Mouse (Mus musculus) C2C12 (cell line): ENCODE data around the gene Hdac7.

Experiments used
- CEBPB ChIP-seq: IDR thresholded peaks from one replicate; pipeline ENCODE4 v1.6.1; 2011; ENCODE audit warnings: low read depth, mild to moderate bottlenecking, control low read depth, moderate library complexity
- CTCF ChIP-seq: IDR thresholded peaks from one replicate; pipeline ENCODE4 v1.5.1; 2011; ENCODE audit not compliant: control insufficient read depth, insufficient read depth, insufficient read length
- FOSL1 ChIP-seq: IDR thresholded peaks from one replicate; pipeline ENCODE4 v1.8.0; 2011; ENCODE audit warnings: mild to moderate bottlenecking, low read length; ENCODE audit not compliant: poor library complexity, insufficient read depth, severe bottlenecking
- MAX ChIP-seq: IDR thresholded peaks from one replicate; pipeline ENCODE4 v1.6.1; 2011; ENCODE audit warnings: mild to moderate bottlenecking, control low read depth
- MYOD1 ChIP-seq: IDR thresholded peaks from one replicate; pipeline ENCODE4 v1.6.1; 2011; ENCODE audit warnings: low read depth; ENCODE audit not compliant: control insufficient read depth, insufficient read length
- MYOG ChIP-seq: IDR thresholded peaks from one replicate; pipeline ENCODE4 v1.6.1; 2011; ENCODE audit not compliant: control insufficient read depth, insufficient read length; ENCODE audit errors: extremely low read depth
- USF1 ChIP-seq: IDR thresholded peaks from one replicate; pipeline ENCODE4 v1.6.1; 2011; ENCODE audit warnings: low read depth, mild to moderate bottlenecking, control low read depth, moderate library complexity

GRCm38 (mm10) chr15:97744930-97745329 lies 99.4 kb downstream of the Hdac7 start:
- TF ChIP-seq CTCF (no peak), MYOG (no peak), MYOD1 (no peak), CEBPB (no peak), MAX (no peak), USF1 (no peak), FOSL1 (no peak)
